Mouse (Mus musculus): ENCODE measurements around the gene Tmem175.

DNA sequence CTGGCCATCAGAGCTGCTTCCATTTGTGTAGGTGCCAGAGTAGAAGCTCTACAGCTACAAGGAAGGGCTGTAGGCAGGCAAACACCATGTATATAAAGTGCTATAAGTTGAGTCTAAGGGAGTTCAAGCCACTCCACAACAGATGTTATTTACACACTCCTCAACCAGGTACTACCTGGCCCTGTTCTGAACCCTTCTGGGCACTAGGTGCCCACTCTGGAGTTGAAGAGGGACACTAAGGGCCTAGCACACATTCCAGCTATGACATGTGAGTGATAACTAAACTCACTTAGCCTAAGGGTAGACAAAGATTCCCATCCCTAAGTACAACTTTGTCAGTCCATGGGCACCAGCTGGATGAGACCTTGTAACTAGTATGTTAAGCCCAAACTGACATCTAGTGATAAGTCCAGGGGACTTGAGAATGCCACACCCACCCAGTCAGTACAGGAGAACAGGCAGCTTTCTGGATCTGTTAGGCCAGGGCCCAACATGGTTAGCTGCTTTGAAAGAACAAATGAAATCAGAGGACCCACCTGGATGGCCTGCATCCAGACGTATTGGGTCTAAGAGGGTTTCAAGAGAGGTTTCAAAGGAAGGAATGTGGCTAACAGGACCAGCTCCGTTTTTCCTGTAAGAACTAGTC lies 18.4 kb downstream of the Tmem175 start:
- no peak for TF ChIP-seq EP300 (IDR thresholded peaks at IDR 0.05; ENCODE audit: low read depth)
- no peak for TF ChIP-seq CTCF (IDR thresholded peaks at IDR 0.05; ENCODE audit: low read depth)
